Mouse (Mus musculus) 416B (cell line): ENCODE measurements around the gene Bnip2.
A peak's percentile ranks its signal among the peaks of the same experiment; 100 is the strongest.
"Not testable (repeated sequence)": the region's sequence is repeated elsewhere in the genome, so short reads cannot be mapped to it uniquely, and the experiment has no call there.

ENCODE experiments used
- DNase-seq: peaks from one replicate; pipeline ENCODE4 v3.0.0; 2011; ENCODE audit warnings: low read depth

Gene Bnip2

GRCm38 (mm10) chr9:70011537-70012407 is 22.5 kb downstream of the Bnip2 start:
- DNase-seq: no peak

GRCm38 (mm10) chr9:70012408-70012901 is 23.2 kb downstream of the Bnip2 start, which contains the start of gene Gtf2a2:
Gene Gtf2a2 (plus strand): TSS chr9:70012550.
- peak; percentile 87 for DNase-seq

GRCm38 (mm10) chr9:70015632-70016031 is 26.4 kb downstream of the Bnip2 start:
- DNase-seq: no peak

GRCm38 (mm10) chr9:70018879-70019278 is 29.6 kb downstream of the Bnip2 start:
- peak; percentile 43 for DNase-seq

- no peak for DNase-seq
These were observed 32.3 kb downstream of the Bnip2 start for GRCm38 (mm10) chr9:70021610-70022009.

- no peak for DNase-seq
These were observed 32.8 kb downstream of the Bnip2 start for GRCm38 (mm10) chr9:70022083-70022482.

- not testable (repeated sequence) for DNase-seq
These were observed 34.3 kb downstream of the Bnip2 start for GRCm38 (mm10) chr9:70023615-70024014.

- peak; percentile 42 for DNase-seq
These were observed 35.4 kb downstream of the Bnip2 start for GRCm38 (mm10) chr9:70024648-70025047.

- DNase-seq: no peak
These were observed 36.2 kb downstream of the Bnip2 start for GRCm38 (mm10) chr9:70025365-70026012.

- peak; percentile 41 for DNase-seq
These were observed 42.9 kb downstream of the Bnip2 start for GRCm38 (mm10) chr9:70032167-70032566.

GRCm38 (mm10) chr9:70033056-70033455 is 43.8 kb downstream of the Bnip2 start:
- no peak for DNase-seq

GRCm38 (mm10) chr9:70034702-70035101 is 45.4 kb downstream of the Bnip2 start:
- DNase-seq: no peak

- DNase-seq: no peak
These were observed 47.4 kb downstream of the Bnip2 start for GRCm38 (mm10) chr9:70036646-70037045.

- no peak for DNase-seq
These were observed 48.7 kb downstream of the Bnip2 start, which contains the start of gene Gcnt3 for GRCm38 (mm10) chr9:70037988-70038387. Gene Gcnt3 (minus strand): TSS chr9:70038088.

GRCm38 (mm10) chr9:70039597-70040385 is 50.5 kb downstream of the Bnip2 start:
- no peak for DNase-seq

GRCm38 (mm10) chr9:70040570-70040969 is 51.3 kb downstream of the Bnip2 start:
- no peak for DNase-seq

GRCm38 (mm10) chr9:70042137-70042536 is 52.9 kb downstream of the Bnip2 start:
- DNase-seq: no peak

- DNase-seq: no peak
These were observed 53.7 kb downstream of the Bnip2 start for GRCm38 (mm10) chr9:70042935-70043334.

GRCm38 (mm10) chr9:70044865-70045264 is 55.6 kb downstream of the Bnip2 start:
- DNase-seq: no peak

- no peak for DNase-seq
These were observed 57.0 kb downstream of the Bnip2 start for GRCm38 (mm10) chr9:70046255-70046654.

- DNase-seq: no peak
These were observed 58.6 kb downstream of the Bnip2 start for GRCm38 (mm10) chr9:70047839-70048238.

- DNase-seq: no peak
These were observed 59.0 kb downstream of the Bnip2 start for GRCm38 (mm10) chr9:70048280-70048679.
